Mouse (Mus musculus) olfactory bulb, adult 2 months (tissue): ENCODE results near the gene Cdc27. TPM values are rescaled to one million over a fixed set of nuclear protein-coding genes. Genes with fewer than 3 reads are reported as not detected.
"Not testable (repeated sequence)": the region's sequence is repeated elsewhere in the genome, so short reads cannot be mapped to it uniquely, and the experiment has no call there.

Source experiments
- H3K27ac ChIP-seq: fragments of 200-500 bp; 2 replicates; pipeline ENCODE4 v1.5.1; 2012; ENCODE audit warnings: low read depth, low read length; ENCODE audit not compliant: insufficient read depth
- H3K4me1 ChIP-seq: fragments of 200-500 bp; 2 replicates; pipeline ENCODE4 v1.6.1; 2012; ENCODE audit warnings: low read length; ENCODE audit not compliant: control insufficient read depth, insufficient read depth
- H3K4me3 ChIP-seq: fragments of 200-500 bp; 2 replicates; pipeline ENCODE4 v1.5.1; 2012; ENCODE audit warnings: mild to moderate bottlenecking, low read depth, low read length, moderate library complexity; ENCODE audit not compliant: insufficient read depth
- CTCF ChIP-seq: fragments of 200-500 bp; IDR thresholded peaks from 2 replicates; pipeline ENCODE4 v1.5.1; 2012; ENCODE audit warnings: low read depth, mild to moderate bottlenecking, low read length, moderate library complexity; ENCODE audit not compliant: insufficient read depth
- POLR2A ChIP-seq: fragments of 200-500 bp; IDR thresholded peaks from 2 replicates; pipeline ENCODE4 v1.6.1; 2012; ENCODE audit warnings: mild to moderate bottlenecking, low read depth, low read length, moderate library complexity; ENCODE audit not compliant: insufficient read depth
- WGBS: fragments of 180-500 bp; shearing (Covaris S2); methylation state at CpG from one replicate; pipeline ENCODE4 v1.1.7; 2018; 5-methylcytosine and 5-hydroxymethylcytosine counted together
- polyA plus RNA-seq: library from polyadenylated mRNA; stranded (reverse); fragments of >200 nt; gene quantifications from 2 replicates; pipeline ENCODE4 v1.2.4, GENCODE M21; 2012; ENCODE audit warnings: low replicate concordance; ENCODE audit not compliant: missing spikeins, insufficient read depth, insufficient read length

Cdc27 gene
- polyA plus RNA-seq, 1 experiment: 494 TPM

GRCm38 (mm10) chr11:104565172-104565571, 14.8 kb upstream of the Cdc27 start:
- TF ChIP-seq CTCF: no peak
- TF ChIP-seq POLR2A: no peak
- WGBS: 86% methylated on average over 9 of the region's 9 CpGs
- no peak overlapping the region for H3K4me3 ChIP-seq

DNA sequence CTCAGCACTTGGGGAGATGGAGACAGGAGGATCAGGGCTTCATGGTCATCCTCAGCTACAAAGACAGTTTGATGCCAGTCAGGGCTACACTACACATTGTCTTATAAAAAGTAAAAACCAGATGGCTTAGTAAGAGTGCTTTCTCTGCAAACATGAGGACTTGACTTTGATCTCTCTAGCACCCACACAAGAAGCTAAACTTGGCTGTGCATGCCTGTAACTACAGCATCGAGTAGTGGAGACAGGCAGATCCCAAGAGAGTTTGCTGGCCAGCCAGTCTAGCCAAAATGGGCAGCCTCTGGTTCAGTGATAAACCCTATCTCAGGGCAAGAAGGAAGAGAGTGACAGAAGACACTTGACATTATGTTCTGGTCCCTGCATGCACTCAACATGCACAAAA, 13.1 kb upstream of the Cdc27 start:
- TF ChIP-seq CTCF (no peak), POLR2A (no peak)
- Histone ChIP-seq H3K4me3 (no peak overlapping the region), H3K4me1 (peaks cover 4% of the 10 kb centered on the region; the same call in 1 of the 2 replicates), H3K27ac (no peak overlapping the region)
- 28% methylated on average over 1 of the region's 1 CpGs for WGBS

More at GRCm38 (mm10) chr11:104565172-104565571, 14.8 kb upstream of the Cdc27 start:
- Histone ChIP-seq H3K27ac (no peak overlapping the region), H3K4me1 (peaks cover 4% of the 10 kb centered on the region; the same call in 1 of the 2 replicates)

DNA sequence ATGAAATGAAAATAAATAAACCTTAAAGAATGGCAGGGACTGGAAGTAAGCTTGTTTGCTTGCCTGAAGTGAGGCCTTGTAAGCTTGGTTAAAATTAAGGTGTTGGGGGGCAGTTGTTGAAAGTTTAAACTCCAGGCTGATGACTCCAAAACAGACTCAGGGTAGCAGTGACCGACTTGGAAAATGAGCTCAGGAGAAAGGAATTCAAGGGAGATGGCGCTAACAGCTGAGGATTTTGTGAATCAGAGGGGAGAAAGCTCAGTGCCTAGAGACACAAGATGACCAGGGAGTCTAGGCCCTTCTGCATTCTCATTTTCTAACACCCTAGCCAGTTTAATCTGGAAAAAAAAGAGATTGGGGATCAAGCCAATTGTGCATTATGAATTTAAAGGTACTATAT, 10.6 kb upstream of the Cdc27 start:
- 55% methylated on average over 2 of the region's 2 CpGs for WGBS
- TF ChIP-seq CTCF: no peak
- no peak for TF ChIP-seq POLR2A
- H3K27ac ChIP-seq: no peak overlapping the region
- no peaks in the 10 kb centered on the region for H3K4me1 ChIP-seq
- H3K4me3 ChIP-seq: no peak overlapping the region

DNA sequence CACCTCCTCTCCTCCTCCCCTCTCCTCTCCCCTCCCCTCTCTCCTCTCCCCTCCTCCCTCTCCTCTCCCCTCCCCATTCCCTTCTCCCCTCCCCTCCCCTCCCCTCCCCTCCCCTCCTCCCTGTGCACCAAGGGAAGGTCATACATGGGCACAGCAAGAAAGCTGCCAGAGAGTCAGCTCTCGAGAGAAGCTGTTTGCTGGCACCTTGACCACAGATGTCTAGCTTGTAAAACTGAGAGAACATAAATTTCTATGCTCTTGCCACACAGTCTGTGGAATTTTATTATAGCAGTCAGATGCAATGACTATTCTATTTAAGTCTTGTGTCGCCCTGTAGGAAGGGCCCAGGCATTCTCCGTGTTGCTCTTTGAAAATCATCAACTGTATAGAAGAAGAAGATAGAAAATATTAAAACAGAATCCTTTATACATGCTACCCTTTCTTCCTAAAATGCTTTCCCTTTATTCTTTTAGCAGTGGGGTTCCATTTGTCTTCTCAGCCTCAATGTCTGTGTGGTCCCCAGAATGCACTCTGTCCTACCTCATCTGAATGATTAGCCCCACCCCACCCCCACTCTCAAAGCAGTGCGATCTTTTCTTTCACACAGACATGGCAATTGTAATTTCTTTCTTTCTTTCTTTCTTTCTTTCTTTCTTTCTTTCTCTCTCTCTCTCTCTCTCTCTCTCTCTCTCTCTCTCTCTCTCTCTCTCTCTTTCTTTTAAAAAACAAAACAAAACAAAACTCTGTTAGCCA, 8.4 kb upstream of the Cdc27 start:
- Histone ChIP-seq H3K27ac (no peak overlapping the region), H3K4me1 (no peaks in the 10 kb centered on the region), H3K4me3 (no peak overlapping the region)
- 67% methylated on average over 4 of the region's 4 CpGs for WGBS
- TF ChIP-seq POLR2A (no peak), CTCF (no peak)

- TF ChIP-seq CTCF (no peak), POLR2A (no peak)
- Histone ChIP-seq H3K27ac (no peak overlapping the region), H3K4me3 (no peak overlapping the region), H3K4me1 (no peaks in the 10 kb centered on the region)
- WGBS: 68% methylated on average over 4 of the region's 4 CpGs
Measured at GRCm38 (mm10) chr11:104558065-104558464, 7.6 kb upstream of the Cdc27 start.

DNA sequence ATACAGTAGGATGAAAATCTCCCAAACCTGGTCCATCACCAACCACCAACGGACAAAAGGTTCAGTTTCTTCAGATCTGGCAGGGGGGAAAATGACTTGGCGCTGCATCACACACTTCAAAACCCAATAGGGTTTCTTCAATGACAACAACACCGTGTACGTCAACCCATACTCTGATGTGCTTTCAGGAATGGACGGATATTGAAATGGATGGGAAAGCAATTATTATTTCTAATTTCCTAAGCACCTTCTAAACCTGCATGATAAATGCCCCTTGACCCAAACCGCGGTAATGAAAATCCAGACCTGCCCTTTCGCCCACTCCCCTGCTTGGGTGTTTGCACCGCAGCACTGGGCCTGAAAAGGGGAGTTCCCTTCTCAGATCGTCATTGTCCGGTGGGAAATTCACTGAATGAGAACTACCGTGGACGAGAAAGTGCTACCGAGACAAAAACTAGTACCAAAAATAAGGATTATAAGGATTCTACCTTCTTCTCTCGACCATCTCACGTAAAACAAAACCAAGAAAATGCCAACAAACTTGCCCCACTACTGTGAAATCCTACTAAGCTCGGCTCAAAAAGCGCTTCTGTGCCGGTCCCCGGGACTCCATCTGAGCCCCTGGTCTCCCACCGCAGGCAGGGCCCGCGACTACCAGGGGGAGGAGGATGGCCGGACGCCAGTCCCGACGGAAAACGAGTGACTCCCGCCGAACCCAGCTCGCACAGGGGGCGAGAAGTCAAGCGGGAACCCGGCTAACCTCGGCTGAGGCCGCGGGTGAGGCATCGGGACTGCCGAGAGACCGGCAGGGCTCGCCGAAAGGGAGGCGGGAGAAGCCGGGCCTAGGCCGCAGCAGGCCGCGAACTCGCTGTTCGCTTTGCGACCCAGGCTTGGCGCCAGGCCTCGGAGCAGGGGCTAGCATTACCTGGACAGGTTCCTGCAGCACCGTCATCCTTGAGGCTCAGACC, 698 bp downstream of the Cdc27 start:
- WGBS: under 1% methylated on average over 53 of the region's 53 CpGs
- Histone ChIP-seq H3K27ac (peak overlapping the region; percentile 66; the same call in 1 of the 2 replicates), H3K4me3 (peak overlapping the region; percentile 86), H3K4me1 (0 out of 2 replicates have a peak, but pooled peaks cover 2% of the 10 kb centered on the region)
- TF ChIP-seq CTCF (no peak), POLR2A (no peak)

DNA sequence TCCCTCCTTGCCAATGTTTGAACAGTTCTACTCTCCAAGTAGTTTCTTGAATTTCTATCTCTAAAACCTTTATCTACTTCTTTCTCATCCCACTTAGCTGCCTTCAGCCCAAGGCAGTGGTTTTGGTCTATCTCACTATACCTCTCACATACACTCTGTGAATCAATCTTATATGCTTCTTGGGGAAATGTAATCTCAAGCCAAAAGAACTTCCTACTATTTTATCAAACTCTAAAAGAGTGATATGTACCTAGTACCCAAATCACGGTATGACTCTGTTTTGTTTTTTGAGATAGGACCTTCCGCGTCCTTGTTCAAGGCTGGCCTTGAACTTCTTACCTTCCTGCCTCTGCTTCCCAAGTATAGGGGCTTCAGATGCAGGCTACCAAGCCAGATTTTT, 2.9 kb downstream of the Cdc27 start:
- Histone ChIP-seq H3K4me1 (0 out of 2 replicates have a peak, but pooled peaks cover 2% of the 10 kb centered on the region), H3K27ac (no peak overlapping the region), H3K4me3 (no peak overlapping the region)
- WGBS: 96% methylated on average over 3 of the region's 3 CpGs
- no peak for TF ChIP-seq POLR2A
- TF ChIP-seq CTCF: no peak

DNA sequence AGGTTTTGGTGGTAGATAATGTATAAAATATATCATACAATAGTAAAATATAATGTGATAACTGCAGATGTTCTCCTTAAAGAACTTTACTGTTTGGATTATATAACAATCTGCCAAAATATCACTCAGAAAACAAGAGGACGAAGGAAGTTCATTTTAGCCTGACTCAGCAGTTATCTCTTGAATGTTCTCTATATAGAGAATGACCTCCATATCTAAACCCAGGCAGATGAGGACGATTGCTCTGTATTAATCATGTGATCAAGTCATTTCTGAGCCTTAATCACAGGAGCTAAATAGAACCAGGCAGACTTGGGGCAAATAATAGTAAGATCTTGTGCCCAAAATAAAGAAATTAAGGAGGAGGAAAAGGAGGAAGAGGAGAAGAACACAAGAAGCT, 5.9 kb downstream of the Cdc27 start:
- TF ChIP-seq POLR2A (no peak), CTCF (no peak)
- H3K27ac ChIP-seq: no peak overlapping the region
- WGBS: 42% methylated on average over 2 of the region's 2 CpGs
- H3K4me3 ChIP-seq: no peak overlapping the region
- H3K4me1 ChIP-seq: 0 out of 2 replicates have a peak, but pooled peaks cover 2% of the 10 kb centered on the region

GRCm38 (mm10) chr11:104543337-104543736, 7.1 kb downstream of the Cdc27 start:
- H3K27ac ChIP-seq, H3K4me3 ChIP-seq, H3K4me1 ChIP-seq: not testable (repeated sequence)
- WGBS: 81% methylated on average over 2 of the region's 2 CpGs
